Mouse (Mus musculus) embryonic facial prominence, embryonic 13.5 days (tissue): ENCODE results near the gene Gpc5. TPM values are rescaled to one million over a fixed set of nuclear protein-coding genes. Genes with fewer than 3 reads are reported as not detected.

Experiments used
- ATAC-seq: fragments of 200-750 bp; cut with Nextera tagmentation; 2 replicates; pipeline ENCODE4 v1.8.0; 2017; ENCODE audit warnings: low read depth; ENCODE audit not compliant: insufficient number of reproducible peaks, insufficient read depth, low FRiP score, low TSS enrichment
- H3K27ac ChIP-seq: fragments of 300-500 bp; sonication (generic); 2 replicates; pipeline ENCODE4 v1.5.1; 2015; ENCODE audit warnings: moderate library complexity, mild to moderate bottlenecking, inconsistent platforms
- H3K27me3 ChIP-seq: fragments of 300-500 bp; sonication (generic); 2 replicates; pipeline ENCODE4 v1.6.1; 2015; ENCODE audit warnings: mild to moderate bottlenecking, inconsistent platforms
- H3K36me3 ChIP-seq: fragments of 300-500 bp; sonication (generic); 2 replicates; pipeline ENCODE4 v1.6.1; 2015; ENCODE audit warnings: mild to moderate bottlenecking, inconsistent platforms
- H3K4me1 ChIP-seq: fragments of 300-500 bp; sonication (generic); 2 replicates; pipeline ENCODE4 v1.6.1; 2015; ENCODE audit warnings: inconsistent platforms
- H3K4me2 ChIP-seq: fragments of 300-500 bp; sonication (generic); 2 replicates; pipeline ENCODE4 v1.6.1; 2015; ENCODE audit warnings: moderate library complexity, mild to moderate bottlenecking, inconsistent platforms
- H3K4me3 ChIP-seq: fragments of 300-500 bp; sonication (generic); 2 replicates; pipeline ENCODE4 v1.5.1; 2015; ENCODE audit warnings: mild to moderate bottlenecking, inconsistent platforms
- H3K9ac ChIP-seq: fragments of 300-500 bp; sonication (generic); 2 replicates; pipeline ENCODE4 v1.6.1; 2015; ENCODE audit warnings: mild to moderate bottlenecking, inconsistent platforms
- H3K9me3 ChIP-seq: fragments of 300-500 bp; sonication (generic); 2 replicates; pipeline ENCODE4 v1.6.1; 2016; ENCODE audit warnings: inconsistent platforms
- WGBS: fragments of 180-500 bp; shearing (Covaris S2); methylation state at CpG from one replicate; pipeline ENCODE4 v1.1.7; 2015; ENCODE audit warnings: mixed read lengths; 5-methylcytosine and 5-hydroxymethylcytosine counted together
- polyA plus RNA-seq: library from polyadenylated mRNA; unstranded; fragments of >200 nt; fragmentation: Nextera tagmentation; extraction: Ambion mirVana; gene quantifications from 2 replicates; pipeline ENCODE4 v1.2.1, GENCODE M21; 2015

Gpc5 gene
- polyA plus RNA-seq, 1 experiment from 2014 or later, result 1.5 TPM

DNA sequence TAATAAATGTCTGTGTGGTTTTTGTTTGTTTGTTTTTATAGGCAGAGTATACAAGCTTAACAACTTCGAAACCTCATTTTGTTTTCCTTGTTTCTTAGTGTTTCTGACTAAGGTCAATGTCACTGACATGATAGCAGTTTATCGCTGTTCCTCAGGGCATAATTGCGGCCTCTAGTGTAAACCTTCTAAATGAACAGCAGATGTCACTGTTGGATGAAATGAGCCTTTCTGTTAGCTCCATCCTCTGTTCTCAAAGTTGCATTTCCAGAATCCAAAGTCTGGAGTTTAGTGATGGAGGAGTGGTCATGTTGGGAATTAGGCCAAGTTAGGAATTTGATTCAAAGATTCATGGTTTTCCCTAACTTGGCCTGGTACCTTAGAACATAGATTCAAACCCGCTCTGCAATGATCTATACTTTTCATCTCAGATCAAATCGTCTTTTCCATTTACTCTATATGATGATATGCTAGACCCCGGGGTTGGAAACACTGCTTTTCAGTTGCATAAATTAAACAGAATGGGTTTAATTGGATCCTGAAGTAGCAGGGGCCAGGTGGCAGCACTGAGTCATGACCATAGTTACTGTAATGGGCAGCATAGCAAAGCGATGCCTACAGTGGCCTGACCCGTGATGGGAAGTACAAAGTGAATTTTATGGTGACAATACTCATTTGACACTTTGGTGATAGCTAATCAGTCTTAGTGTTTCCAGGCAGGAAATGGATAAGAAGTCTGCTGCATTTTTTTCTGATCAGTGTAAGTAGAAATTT, 508.4 kb downstream of the Gpc5 start:
- H3K9ac ChIP-seq, result no peak overlapping the region
- H3K27ac ChIP-seq, result no peak overlapping the region
- H3K36me3 ChIP-seq, result no peaks in the 10 kb centered on the region
- H3K4me1 ChIP-seq, result no peaks in the 10 kb centered on the region
- H3K9me3 ChIP-seq, result no peaks in the 10 kb centered on the region
- ATAC-seq, result no peak
- no peak overlapping the region for H3K4me3 ChIP-seq
- WGBS, result 59% methylated on average over 8 of the region's 8 CpGs
- no peak overlapping the region for H3K4me2 ChIP-seq
- no peaks in the 10 kb centered on the region for H3K27me3 ChIP-seq

DNA sequence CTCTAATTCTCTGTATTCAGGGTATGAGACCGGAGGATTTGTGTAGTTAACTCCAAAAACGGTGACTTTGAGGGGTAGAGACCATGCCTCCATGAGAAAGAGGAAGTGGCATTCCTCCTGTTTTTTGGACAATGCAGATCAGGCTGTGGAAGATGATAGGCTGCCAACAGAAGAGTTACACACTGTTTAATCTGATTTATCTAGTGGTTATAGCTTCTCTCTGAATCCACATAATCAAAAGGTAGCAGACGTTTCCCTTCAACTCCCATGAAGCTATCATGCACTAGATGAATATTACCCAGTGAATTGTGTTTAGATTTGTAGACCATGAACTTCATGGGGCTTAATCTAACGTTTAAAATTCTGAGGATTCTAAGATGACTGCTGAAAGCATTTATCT, 522.1 kb downstream of the Gpc5 start:
- no peak overlapping the region for H3K9ac ChIP-seq
- H3K27me3 ChIP-seq, result no peaks in the 10 kb centered on the region
- no peak for ATAC-seq
- H3K4me2 ChIP-seq, result no peak overlapping the region
- no peaks in the 10 kb centered on the region for H3K4me1 ChIP-seq
- H3K4me3 ChIP-seq, result no peak overlapping the region
- H3K9me3 ChIP-seq, result no peaks in the 10 kb centered on the region
- H3K27ac ChIP-seq, result no peak overlapping the region
- no peaks in the 10 kb centered on the region for H3K36me3 ChIP-seq
- WGBS, result 69% methylated on average over 4 of the region's 4 CpGs

DNA sequence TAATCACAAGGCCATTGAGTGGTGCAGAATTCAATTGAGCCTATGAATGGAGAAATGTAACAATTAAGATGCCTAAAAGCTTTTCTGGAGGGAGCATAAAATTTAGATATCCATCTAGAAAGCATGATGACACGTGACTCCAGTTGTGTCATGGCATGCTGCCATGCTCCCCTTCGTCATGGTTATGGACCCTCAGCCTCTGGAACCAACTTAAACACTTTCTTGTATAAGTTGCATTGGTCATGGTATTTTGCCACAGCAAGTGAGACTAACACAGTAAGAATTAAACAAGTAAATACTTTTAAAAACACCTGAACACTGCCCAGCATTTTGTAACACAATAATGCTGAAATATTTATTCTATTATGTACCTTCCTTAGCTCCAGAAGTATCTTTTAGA, 524.3 kb downstream of the Gpc5 start:
- no peak for ATAC-seq
- Histone ChIP-seq H3K36me3 (no peaks in the 10 kb centered on the region), H3K9me3 (no peaks in the 10 kb centered on the region), H3K4me2 (no peak overlapping the region), H3K27me3 (no peaks in the 10 kb centered on the region), H3K4me3 (no peak overlapping the region), H3K27ac (no peak overlapping the region), H3K9ac (no peak overlapping the region), H3K4me1 (no peaks in the 10 kb centered on the region)
- WGBS, result 46% methylated on average over 2 of the region's 2 CpGs

DNA sequence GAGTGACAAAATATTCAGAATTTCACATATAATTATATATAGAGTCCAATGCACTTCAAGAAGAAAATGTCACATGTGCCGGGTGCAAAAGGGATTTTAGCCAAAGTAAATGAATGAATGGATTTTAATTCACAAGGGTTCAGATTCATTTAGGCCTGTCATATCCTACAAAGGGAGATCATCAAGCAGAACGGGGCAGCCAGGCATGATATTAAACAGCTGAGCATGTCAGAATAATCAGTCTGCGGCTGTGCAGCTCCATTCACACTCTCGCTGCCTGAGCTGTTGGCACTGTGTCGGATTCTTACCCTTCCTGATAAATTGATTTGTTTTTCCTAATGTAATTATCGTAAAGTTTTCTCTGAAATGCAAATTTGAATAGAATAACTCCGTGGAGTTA, 524.8 kb downstream of the Gpc5 start:
- H3K36me3 ChIP-seq, result no peaks in the 10 kb centered on the region
- no peaks in the 10 kb centered on the region for H3K4me1 ChIP-seq
- H3K9me3 ChIP-seq, result no peaks in the 10 kb centered on the region
- ATAC-seq, result no peak
- H3K27ac ChIP-seq, result no peak overlapping the region
- no peak overlapping the region for H3K4me2 ChIP-seq
- no peaks in the 10 kb centered on the region for H3K27me3 ChIP-seq
- no peak overlapping the region for H3K9ac ChIP-seq
- H3K4me3 ChIP-seq, result no peak overlapping the region
- 56% methylated on average over 7 of the region's 7 CpGs for WGBS

DNA sequence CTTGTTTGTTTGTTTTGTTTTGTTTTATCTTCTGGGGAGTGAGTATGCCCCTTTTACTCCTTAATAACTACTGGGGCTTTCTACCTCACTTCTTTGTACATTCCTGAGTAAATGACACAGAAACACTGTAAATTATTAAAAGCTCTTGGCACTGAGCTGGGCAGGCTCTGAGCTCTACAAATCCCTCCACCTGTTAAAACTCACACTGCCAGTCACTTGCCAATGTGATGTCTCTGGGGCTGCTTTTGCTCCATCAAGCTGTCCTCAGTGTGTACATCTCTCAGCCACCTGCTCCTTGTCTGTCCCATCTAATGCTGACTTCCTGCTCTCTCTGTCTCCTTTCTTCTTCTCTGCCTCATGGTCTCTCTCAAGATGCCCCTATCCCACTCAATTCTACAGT, 528.5 kb downstream of the Gpc5 start:
- no peak for ATAC-seq
- Histone ChIP-seq H3K36me3 (no peaks in the 10 kb centered on the region), H3K27ac (no peak overlapping the region), H3K9me3 (no peaks in the 10 kb centered on the region), H3K27me3 (no peaks in the 10 kb centered on the region), H3K9ac (no peak overlapping the region), H3K4me2 (no peak overlapping the region), H3K4me3 (no peak overlapping the region), H3K4me1 (no peaks in the 10 kb centered on the region)

DNA sequence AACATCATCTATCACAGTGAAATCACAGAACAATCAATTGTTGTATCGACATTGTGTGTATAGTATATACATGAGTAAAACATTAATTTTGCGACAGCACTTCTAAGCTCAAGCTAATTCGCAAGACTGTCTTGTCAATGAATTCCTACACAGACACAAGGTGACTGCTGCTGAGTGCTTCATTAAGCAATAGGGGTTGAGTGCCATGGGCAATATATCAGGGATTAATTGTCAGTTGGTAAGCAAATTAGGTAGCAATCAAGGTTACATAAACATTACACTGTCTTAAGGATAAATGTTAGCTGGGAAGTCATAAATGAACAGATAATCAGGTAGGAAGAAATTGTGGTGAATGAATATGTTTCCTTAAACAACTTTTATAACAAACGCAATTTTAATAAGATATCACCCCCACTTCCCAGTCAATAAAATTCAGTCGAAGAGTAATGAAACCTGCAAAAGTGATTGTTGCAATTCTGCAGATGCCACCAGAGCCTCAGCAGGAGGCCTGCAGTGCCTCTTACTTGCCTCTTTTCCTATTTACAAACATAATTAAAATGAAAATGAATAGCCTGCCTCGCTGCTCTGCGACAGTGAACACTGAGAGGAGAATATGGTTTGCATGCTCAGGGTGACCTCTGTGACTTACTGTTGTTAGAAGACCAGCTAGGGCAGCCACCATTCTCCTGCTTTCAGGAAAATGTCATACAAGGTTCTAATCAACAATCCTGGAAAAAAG, 539.3 kb downstream of the Gpc5 start:
- H3K9me3 ChIP-seq, result no peaks in the 10 kb centered on the region
- H3K36me3 ChIP-seq, result no peaks in the 10 kb centered on the region
- no peaks in the 10 kb centered on the region for H3K4me1 ChIP-seq
- ATAC-seq, result no peak
- no peak overlapping the region for H3K27ac ChIP-seq
- no peak overlapping the region for H3K9ac ChIP-seq
- H3K4me2 ChIP-seq, result no peak overlapping the region
- H3K27me3 ChIP-seq, result no peaks in the 10 kb centered on the region
- 84% methylated on average over 7 of the region's 7 CpGs for WGBS
- H3K4me3 ChIP-seq, result no peak overlapping the region

DNA sequence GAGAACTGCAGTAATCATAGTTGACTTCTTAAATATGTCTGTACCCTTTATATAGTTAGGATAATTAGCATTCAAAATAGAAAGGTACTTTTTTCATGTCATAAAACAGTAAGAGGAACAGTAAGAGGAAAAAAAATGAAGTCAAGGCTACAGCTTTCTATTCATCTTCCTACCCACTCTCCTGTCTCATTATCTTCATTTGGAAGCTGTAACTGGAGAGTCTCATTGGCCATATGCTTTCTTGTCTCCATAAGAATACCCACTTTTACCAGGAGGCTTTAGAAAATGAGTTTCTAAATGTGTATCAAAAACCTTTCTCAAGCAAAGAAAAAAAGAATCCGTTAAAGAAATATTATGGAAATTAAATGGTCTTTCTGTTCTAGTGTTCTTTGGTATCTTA, 541.3 kb downstream of the Gpc5 start:
- no peaks in the 10 kb centered on the region for H3K36me3 ChIP-seq
- H3K27me3 ChIP-seq, result no peaks in the 10 kb centered on the region

DNA sequence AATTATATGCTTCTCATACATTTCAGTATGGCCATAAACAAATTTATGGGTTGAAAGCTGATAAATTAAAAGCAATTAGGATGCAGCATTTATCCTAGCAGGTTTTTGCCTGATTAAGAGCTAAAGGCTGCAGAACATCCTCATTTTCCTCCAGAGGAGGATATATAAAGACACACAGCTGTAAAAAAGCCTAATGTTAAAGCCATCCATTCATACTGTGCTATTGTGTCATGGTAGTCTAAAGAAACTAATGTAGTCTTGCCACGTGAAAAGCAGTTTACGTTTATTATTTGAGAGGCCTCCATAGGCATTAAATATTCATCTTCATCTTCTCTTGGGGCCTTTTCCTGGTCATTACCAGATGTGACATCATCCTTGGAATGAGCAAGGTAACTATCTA, 587.9 kb downstream of the Gpc5 start:
- Histone ChIP-seq H3K9ac (no peak overlapping the region), H3K36me3 (no peaks in the 10 kb centered on the region), H3K27ac (no peak overlapping the region), H3K9me3 (no peaks in the 10 kb centered on the region), H3K4me1 (no peaks in the 10 kb centered on the region), H3K27me3 (no peaks in the 10 kb centered on the region), H3K4me3 (no peak overlapping the region), H3K4me2 (no peak overlapping the region)
- 85% methylated on average over 2 of the region's 2 CpGs for WGBS
- no peak for ATAC-seq

More for the DNA sequence above, 541.3 kb downstream of the Gpc5 start:
- ATAC-seq, result no peak
- H3K4me3 ChIP-seq, result no peak overlapping the region
- H3K9me3 ChIP-seq, result no peaks in the 10 kb centered on the region
- no peak overlapping the region for H3K27ac ChIP-seq
- WGBS, result 84% methylated on average over 1 of the region's 1 CpGs
- no peak overlapping the region for H3K9ac ChIP-seq
- no peaks in the 10 kb centered on the region for H3K4me1 ChIP-seq
- H3K4me2 ChIP-seq, result no peak overlapping the region

DNA sequence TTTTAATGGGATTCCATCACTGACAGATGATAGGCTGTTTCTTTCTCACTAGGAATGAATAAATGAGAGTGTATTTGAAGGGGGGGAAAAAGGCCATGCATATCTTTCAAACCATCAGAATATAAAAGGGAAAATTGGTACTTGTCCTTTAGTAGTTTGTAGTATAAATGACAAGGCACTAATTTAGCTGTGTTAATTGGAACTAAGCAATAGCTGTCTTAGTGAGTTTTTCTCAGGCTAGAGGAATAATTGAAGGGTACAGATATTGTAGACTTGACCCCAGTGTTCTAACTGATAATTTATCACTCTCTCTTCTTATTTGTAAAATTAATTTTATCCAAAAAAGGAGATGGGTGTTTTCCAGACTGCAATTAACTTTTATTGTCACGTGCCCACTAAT, 654.0 kb downstream of the Gpc5 start:
- Histone ChIP-seq H3K9ac (no peak overlapping the region), H3K4me3 (no peak overlapping the region), H3K9me3 (no peaks in the 10 kb centered on the region), H3K36me3 (no peaks in the 10 kb centered on the region), H3K27ac (no peak overlapping the region), H3K27me3 (no peaks in the 10 kb centered on the region), H3K4me2 (no peak overlapping the region), H3K4me1 (no peaks in the 10 kb centered on the region)
- ATAC-seq, result no peak
- 91% methylated on average over 1 of the region's 1 CpGs for WGBS

DNA sequence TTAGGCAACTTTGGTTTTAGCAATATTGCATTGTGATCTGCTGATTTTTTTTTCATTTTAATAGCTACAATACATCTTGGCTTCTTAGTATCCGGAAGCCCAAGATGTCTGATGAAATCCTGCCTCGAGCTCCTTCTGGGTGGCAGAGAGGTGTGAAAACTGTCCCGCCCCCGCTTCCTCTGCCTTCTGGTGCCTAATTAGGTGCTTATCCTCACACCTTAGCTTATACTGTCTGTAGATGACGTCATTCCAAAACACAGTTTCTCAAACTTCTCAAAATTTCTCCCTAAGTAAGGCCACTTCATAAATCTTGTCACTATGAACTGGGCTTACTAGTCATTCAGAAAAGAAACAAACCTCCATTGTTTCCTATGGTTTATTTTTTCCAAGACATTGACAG, 668.2 kb downstream of the Gpc5 start:
- Histone ChIP-seq H3K9me3 (no peaks in the 10 kb centered on the region), H3K4me2 (no peak overlapping the region), H3K4me1 (no peaks in the 10 kb centered on the region), H3K27ac (no peak overlapping the region), H3K27me3 (no peaks in the 10 kb centered on the region), H3K36me3 (no peaks in the 10 kb centered on the region), H3K4me3 (no peak overlapping the region), H3K9ac (no peak overlapping the region)
- no peak for ATAC-seq
- WGBS, result 75% methylated on average over 5 of the region's 5 CpGs

DNA sequence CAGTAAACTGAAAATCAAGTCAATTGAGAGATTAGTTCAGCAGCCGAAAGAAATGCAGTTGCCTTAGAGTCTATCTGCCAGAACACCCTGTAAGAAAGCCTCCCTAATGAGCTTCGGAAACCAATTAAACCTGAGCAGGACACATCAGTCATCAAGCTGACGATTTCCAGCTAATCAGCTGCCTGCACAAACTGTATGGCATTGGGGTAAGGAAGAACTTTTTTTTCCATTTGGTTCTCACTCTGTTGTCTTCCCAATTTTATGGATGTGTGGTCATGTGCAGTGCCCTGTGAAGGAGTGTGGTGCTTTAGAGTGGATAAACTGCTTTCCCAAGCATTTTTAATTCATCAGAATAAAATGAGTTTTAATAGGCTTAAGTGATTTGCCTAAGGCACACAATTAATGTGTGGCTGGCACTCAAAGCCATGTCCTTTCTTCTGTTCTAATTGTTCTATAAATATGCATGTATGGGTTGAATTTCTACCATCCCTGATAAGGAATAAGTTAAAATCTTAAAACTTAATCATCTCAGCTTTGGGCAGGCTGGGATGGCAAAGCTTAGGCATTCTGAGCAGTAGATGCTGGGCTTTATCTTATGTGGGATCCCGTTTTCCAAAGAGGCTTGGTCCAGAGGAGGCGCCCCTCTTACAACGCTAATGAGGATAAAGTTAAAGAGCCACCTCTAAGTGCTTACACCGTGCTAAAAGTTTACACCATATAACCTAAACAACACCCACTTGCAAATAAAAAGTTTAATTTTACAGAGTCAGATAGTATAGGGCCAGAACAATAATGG, 687.6 kb downstream of the Gpc5 start:
- 67% methylated on average over 7 of the region's 7 CpGs for WGBS
- ATAC-seq, result no peak
- Histone ChIP-seq H3K9ac (no peak overlapping the region), H3K27me3 (no peaks in the 10 kb centered on the region), H3K36me3 (no peaks in the 10 kb centered on the region), H3K4me3 (no peak overlapping the region), H3K9me3 (no peaks in the 10 kb centered on the region), H3K4me1 (no peaks in the 10 kb centered on the region), H3K4me2 (no peak overlapping the region), H3K27ac (no peak overlapping the region)

DNA sequence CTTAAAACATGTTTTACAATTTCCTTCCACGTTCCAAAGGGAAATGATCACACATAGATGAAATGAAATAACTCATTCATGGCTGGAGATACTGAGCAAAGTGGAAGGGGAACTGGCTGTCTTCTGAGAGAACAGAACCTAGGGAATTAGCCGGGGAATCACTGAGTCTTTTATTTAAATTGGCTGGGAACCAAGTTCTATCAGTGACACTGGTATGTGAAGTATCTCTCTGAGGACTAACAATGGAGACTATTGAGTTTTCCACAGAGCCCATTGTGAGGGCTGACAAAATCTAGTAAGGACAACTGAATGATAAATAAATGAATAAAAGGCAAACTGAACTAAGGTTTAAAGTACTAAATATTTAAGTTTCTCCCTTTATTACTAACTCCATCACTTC, 712.7 kb downstream of the Gpc5 start:
- H3K4me1 ChIP-seq, result no peaks in the 10 kb centered on the region
- no peaks in the 10 kb centered on the region for H3K9me3 ChIP-seq
- no peaks in the 10 kb centered on the region for H3K36me3 ChIP-seq
- 16% methylated on average over 2 of the region's 2 CpGs for WGBS
- no peak for ATAC-seq
- no peak overlapping the region for H3K9ac ChIP-seq
- no peak overlapping the region for H3K4me2 ChIP-seq
- H3K4me3 ChIP-seq, result no peak overlapping the region
- H3K27ac ChIP-seq, result no peak overlapping the region
- no peaks in the 10 kb centered on the region for H3K27me3 ChIP-seq
